Mouse (Mus musculus): Measurements from ENCODE around the gene Filip1l. TPM values are rescaled to one million over a fixed set of nuclear protein-coding genes. Genes with fewer than 3 reads are reported as not detected.
"Not testable (repeated sequence)": the region's sequence is repeated elsewhere in the genome, so short reads cannot be mapped to it uniquely, and the experiment has no call there.

Gene Filip1l
- total RNA-seq, 1 experiment = 7.4 TPM

GRCm38 (mm10) chr16:57383266-57383971 is 30.5 kb downstream of the Filip1l start:
- H3K4me3 ChIP-seq (ENCODE audit: insufficient read depth in 1 of 2, low read depth in 1 of 2, low read length in 2 of 2, poor library complexity in 1 of 2, severe bottlenecking in 1 of 2) = no peak overlapping the region
- no peak for DNase-seq (ENCODE audit: low read depth, low spot score)
- no peak overlapping the region for H3K27ac ChIP-seq (ENCODE audit: insufficient read depth, low read depth, low read length, poor library complexity, severe bottlenecking)
- no peak for TF ChIP-seq ZNF384 (IDR thresholded peaks at IDR 0.05; ENCODE audit: low read depth, low read length)
- no peak for TF ChIP-seq CHD2 (IDR thresholded peaks at IDR 0.05; ENCODE audit: low read depth, low read length)
- no peak for TF ChIP-seq HCFC1 (IDR thresholded peaks at IDR 0.05; ENCODE audit: borderline replicate concordance, insufficient read depth, low read length)
- no peak for TF ChIP-seq ZC3H11A (IDR thresholded peaks at IDR 0.05; ENCODE audit: borderline replicate concordance, low read depth, low read length)
- TF ChIP-seq MAFK (IDR thresholded peaks at IDR 0.05; ENCODE audit: insufficient read depth, low read depth, low read length) = no peak
- no peaks in the 10 kb centered on the region for H3K4me1 ChIP-seq (ENCODE audit: control insufficient read depth in 2 of 2, insufficient read depth in 2 of 2, low read length in 2 of 2, poor library complexity in 1 of 2)
- in situ Hi-C loops (cut with MboI; ENCODE audit: low sequenced_read_pairs in 2 of 2, unreplicated experiment in 2 of 2) = no loop called here
- no peaks in the 10 kb centered on the region for H3K36me3 ChIP-seq (ENCODE audit: control insufficient read depth, insufficient read depth, low read length, poor library complexity, severe bottlenecking)
- H3K9ac ChIP-seq (ENCODE audit: insufficient read depth, low read depth, low read length, poor library complexity, severe bottlenecking) = no peak overlapping the region
- no peaks in the 10 kb centered on the region for H3K9me3 ChIP-seq (ENCODE audit: control insufficient read depth, insufficient read depth, low read depth, low read length)

GRCm38 (mm10) chr16:57384274-57384673 is 31.4 kb downstream of the Filip1l start:
- TF ChIP-seq ZC3H11A (IDR thresholded peaks at IDR 0.05; ENCODE audit: borderline replicate concordance, low read depth, low read length) (no peak), MAFK (IDR thresholded peaks at IDR 0.05; ENCODE audit: insufficient read depth, low read depth, low read length) (no peak), HCFC1 (IDR thresholded peaks at IDR 0.05; ENCODE audit: borderline replicate concordance, insufficient read depth, low read length) (no peak)
- H3K4me3 ChIP-seq (ENCODE audit: insufficient read depth in 1 of 2, low read depth in 1 of 2, low read length in 2 of 2, poor library complexity in 1 of 2, severe bottlenecking in 1 of 2) = no peak overlapping the region
- no peaks in the 10 kb centered on the region for H3K4me1 ChIP-seq (ENCODE audit: control insufficient read depth in 2 of 2, insufficient read depth in 2 of 2, low read length in 2 of 2, poor library complexity in 1 of 2)
- no peak for DNase-seq (ENCODE audit: low read depth, low spot score)
- in situ Hi-C loops (cut with MboI; ENCODE audit: low sequenced_read_pairs in 2 of 2, unreplicated experiment in 2 of 2) = no loop called here
- no peaks in the 10 kb centered on the region for H3K9me3 ChIP-seq (ENCODE audit: control insufficient read depth, insufficient read depth, low read depth, low read length)
- H3K9ac ChIP-seq (ENCODE audit: insufficient read depth, low read depth, low read length, poor library complexity, severe bottlenecking) = no peak overlapping the region
- H3K27ac ChIP-seq (ENCODE audit: insufficient read depth, low read depth, low read length, poor library complexity, severe bottlenecking) = no peak overlapping the region
- H3K36me3 ChIP-seq (ENCODE audit: control insufficient read depth, insufficient read depth, low read length, poor library complexity, severe bottlenecking) = no peaks in the 10 kb centered on the region

GRCm38 (mm10) chr16:57389566-57390251 is 36.8 kb downstream of the Filip1l start:
- Histone ChIP-seq H3K4me3 (ENCODE audit: insufficient read depth in 1 of 2, low read depth in 1 of 2, low read length in 2 of 2, poor library complexity in 1 of 2, severe bottlenecking in 1 of 2) (no peak overlapping the region), H3K9ac (ENCODE audit: insufficient read depth, low read depth, low read length, poor library complexity, severe bottlenecking) (no peak overlapping the region), H3K4me1 (ENCODE audit: control insufficient read depth in 2 of 2, insufficient read depth in 2 of 2, low read length in 2 of 2, poor library complexity in 1 of 2) (no peaks in the 10 kb centered on the region), H3K36me3 (ENCODE audit: control insufficient read depth, insufficient read depth, low read length, poor library complexity, severe bottlenecking) (no peaks in the 10 kb centered on the region), H3K27ac (ENCODE audit: insufficient read depth, low read depth, low read length, poor library complexity, severe bottlenecking) (no peak overlapping the region), H3K9me3 (ENCODE audit: control insufficient read depth, insufficient read depth, low read depth, low read length) (no peaks in the 10 kb centered on the region)
- in situ Hi-C loops (cut with MboI; ENCODE audit: low sequenced_read_pairs in 2 of 2, unreplicated experiment in 2 of 2) = no loop called here
- TF ChIP-seq ZNF384 (IDR thresholded peaks at IDR 0.05; ENCODE audit: low read depth, low read length) (no peak), HCFC1 (IDR thresholded peaks at IDR 0.05; ENCODE audit: borderline replicate concordance, insufficient read depth, low read length) (no peak), MAFK (IDR thresholded peaks at IDR 0.05; ENCODE audit: insufficient read depth, low read depth, low read length) (no peak), CHD2 (IDR thresholded peaks at IDR 0.05; ENCODE audit: low read depth, low read length) (no peak), ZC3H11A (IDR thresholded peaks at IDR 0.05; ENCODE audit: borderline replicate concordance, low read depth, low read length) (no peak)
- no peak for DNase-seq (ENCODE audit: low read depth, low spot score)

GRCm38 (mm10) chr16:57391171-57391570 is 38.3 kb downstream of the Filip1l start:
- H3K36me3 ChIP-seq (ENCODE audit: control insufficient read depth, insufficient read depth, low read length, poor library complexity, severe bottlenecking); H3K27ac ChIP-seq (ENCODE audit: insufficient read depth, low read depth, low read length, poor library complexity, severe bottlenecking); H3K4me1 ChIP-seq (ENCODE audit: control insufficient read depth in 2 of 2, insufficient read depth in 2 of 2, low read length in 2 of 2, poor library complexity in 1 of 2); H3K4me3 ChIP-seq (ENCODE audit: insufficient read depth in 1 of 2, low read depth in 1 of 2, low read length in 2 of 2, poor library complexity in 1 of 2, severe bottlenecking in 1 of 2); H3K9me3 ChIP-seq (ENCODE audit: control insufficient read depth, insufficient read depth, low read depth, low read length); in situ Hi-C loops (cut with MboI; ENCODE audit: low sequenced_read_pairs in 2 of 2, unreplicated experiment in 2 of 2); H3K9ac ChIP-seq (ENCODE audit: insufficient read depth, low read depth, low read length, poor library complexity, severe bottlenecking); DNase-seq (ENCODE audit: low read depth, low spot score): not testable (repeated sequence)

- H3K9ac ChIP-seq (ENCODE audit: insufficient read depth, low read depth, low read length, poor library complexity, severe bottlenecking) = no peak overlapping the region
- H3K36me3 ChIP-seq (ENCODE audit: control insufficient read depth, insufficient read depth, low read length, poor library complexity, severe bottlenecking) = no peaks in the 10 kb centered on the region
- H3K4me3 ChIP-seq (ENCODE audit: insufficient read depth in 1 of 2, low read depth in 1 of 2, low read length in 2 of 2, poor library complexity in 1 of 2, severe bottlenecking in 1 of 2) = no peak overlapping the region
- no peaks in the 10 kb centered on the region for H3K9me3 ChIP-seq (ENCODE audit: control insufficient read depth, insufficient read depth, low read depth, low read length)
- H3K27ac ChIP-seq (ENCODE audit: insufficient read depth, low read depth, low read length, poor library complexity, severe bottlenecking) = no peak overlapping the region
- no peak for DNase-seq (ENCODE audit: low read depth, low spot score)
- TF ChIP-seq HCFC1 (IDR thresholded peaks at IDR 0.05; ENCODE audit: borderline replicate concordance, insufficient read depth, low read length) = no peak
- no peak for TF ChIP-seq MAFK (IDR thresholded peaks at IDR 0.05; ENCODE audit: insufficient read depth, low read depth, low read length)
- no peak for TF ChIP-seq ZC3H11A (IDR thresholded peaks at IDR 0.05; ENCODE audit: borderline replicate concordance, low read depth, low read length)
- no peak for TF ChIP-seq CHD2 (IDR thresholded peaks at IDR 0.05; ENCODE audit: low read depth, low read length)
- no peak for TF ChIP-seq ZNF384 (IDR thresholded peaks at IDR 0.05; ENCODE audit: low read depth, low read length)
- H3K4me1 ChIP-seq (ENCODE audit: control insufficient read depth in 2 of 2, insufficient read depth in 2 of 2, low read length in 2 of 2, poor library complexity in 1 of 2) = no peaks in the 10 kb centered on the region
- in situ Hi-C loops (cut with MboI; ENCODE audit: low sequenced_read_pairs in 2 of 2, unreplicated experiment in 2 of 2) = no loop called here
Observed at GRCm38 (mm10) chr16:57392461-57392860, 39.6 kb downstream of the Filip1l start.
